Mouse (Mus musculus): ENCODE data around the gene Nrgn.

GRCm38 (mm10) chr9:37540226-37540625 is 12.5 kb downstream of the Nrgn start:
- no peak for TF ChIP-seq POLR2A (IDR thresholded peaks at IDR 0.05; ENCODE audit: borderline replicate concordance, extremely low read depth, low read depth, low read length)
- no peak for TF ChIP-seq CTCF (IDR thresholded peaks at IDR 0.05; ENCODE audit: insufficient read depth, low read length)

Measured in lung, adult 2 months (tissue).